Mouse (Mus musculus): ENCODE measurements at regions not wholly inside any gene's neighbourhood (a gene's known extent, or its start where the extent isn't known, plus 50 kb on each side); places are given as distances from the start of the nearest gene placed in this dataset.

DNA sequence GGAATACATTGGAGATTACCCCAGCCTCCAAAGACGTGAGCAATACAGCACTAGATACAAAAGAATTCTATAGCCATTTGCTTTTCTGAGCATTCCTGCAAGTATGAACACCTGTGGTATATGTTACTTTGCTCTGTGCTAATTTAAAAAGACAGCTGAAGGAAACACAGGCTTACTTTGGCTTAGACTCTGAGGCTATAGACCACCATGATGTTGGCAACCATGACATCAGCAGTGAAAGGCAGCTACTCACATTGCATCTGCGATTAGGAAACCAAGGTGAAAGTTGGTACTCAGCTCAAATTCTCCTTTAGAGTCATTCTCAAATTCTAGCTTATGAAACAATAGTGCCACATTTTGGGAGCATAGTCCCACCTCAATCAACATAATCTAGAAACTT lies 451.4 kb upstream of the Tbl1xr1 start:
- TF ChIP-seq CTCF (conservative IDR thresholded peaks at IDR 0.05; ENCODE audit: low read length) (no peak), POU5F1 (IDR thresholded peaks at IDR 0.05; ENCODE audit: borderline replicate concordance, low read length) (no peak)

Data from E14TG2a.4 (cell line).